Mouse (Mus musculus): ENCODE data around the gene Dennd4a. TPM values are rescaled to one million over a fixed set of nuclear protein-coding genes. Genes with fewer than 3 reads are reported as not detected.
A peak's percentile ranks its signal among the peaks of the same experiment; 100 is the strongest.
"Not testable (repeated sequence)": the region's sequence is repeated elsewhere in the genome, so short reads cannot be mapped to it uniquely, and the experiment has no call there.

The Dennd4a gene
- polyA plus RNA-seq, 1 experiment from 2014 or later, result 11.6 TPM

DNA sequence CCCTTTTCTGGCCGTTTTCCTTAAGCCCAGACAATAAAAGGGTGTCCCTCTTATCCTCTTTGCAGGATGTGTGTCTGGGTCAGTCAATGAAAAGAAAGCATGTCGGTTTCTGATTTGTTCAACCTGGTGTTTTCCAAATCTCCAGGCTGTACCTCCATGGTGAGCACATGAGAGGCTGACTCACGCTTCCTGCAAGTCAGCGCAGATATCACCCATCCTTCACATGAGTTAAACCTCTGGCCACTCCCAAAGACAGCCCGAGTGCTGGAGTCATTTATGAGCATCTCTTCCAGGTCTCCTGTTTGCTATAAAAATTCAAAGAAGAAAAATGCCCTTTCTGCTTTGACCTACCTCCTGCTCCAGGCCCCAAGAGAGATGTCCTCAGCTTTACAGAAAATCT, 5.3 kb upstream of the Dennd4a start:
- WGBS, result 83% methylated on average over 5 of the region's 5 CpGs
- Histone ChIP-seq H3K4me2 (ENCODE audit: low read length) (no peak overlapping the region), H3K27ac (ENCODE audit: low read length) (no peak overlapping the region), H3K4me1 (replicated peaks; ENCODE audit: control insufficient read depth, insufficient read depth, low read length) (no peaks in the 10 kb centered on the region; the same call in 1 of the 2 replicates), H3K9me3 (ENCODE audit: control insufficient read depth, low read length) (no peaks in the 10 kb centered on the region), H3K36me3 (ENCODE audit: control insufficient read depth, insufficient read depth) (no peaks in the 10 kb centered on the region), H3K27me3 (replicated peaks; ENCODE audit: control insufficient read depth, insufficient read depth, low read length) (no peaks in the 10 kb centered on the region), H3K9ac (replicated peaks; ENCODE audit: low read depth, low read length) (no peak overlapping the region), H3K4me3 (replicated peaks; ENCODE audit: low read length) (no peak overlapping the region)
- ATAC-seq, result no peak

DNA sequence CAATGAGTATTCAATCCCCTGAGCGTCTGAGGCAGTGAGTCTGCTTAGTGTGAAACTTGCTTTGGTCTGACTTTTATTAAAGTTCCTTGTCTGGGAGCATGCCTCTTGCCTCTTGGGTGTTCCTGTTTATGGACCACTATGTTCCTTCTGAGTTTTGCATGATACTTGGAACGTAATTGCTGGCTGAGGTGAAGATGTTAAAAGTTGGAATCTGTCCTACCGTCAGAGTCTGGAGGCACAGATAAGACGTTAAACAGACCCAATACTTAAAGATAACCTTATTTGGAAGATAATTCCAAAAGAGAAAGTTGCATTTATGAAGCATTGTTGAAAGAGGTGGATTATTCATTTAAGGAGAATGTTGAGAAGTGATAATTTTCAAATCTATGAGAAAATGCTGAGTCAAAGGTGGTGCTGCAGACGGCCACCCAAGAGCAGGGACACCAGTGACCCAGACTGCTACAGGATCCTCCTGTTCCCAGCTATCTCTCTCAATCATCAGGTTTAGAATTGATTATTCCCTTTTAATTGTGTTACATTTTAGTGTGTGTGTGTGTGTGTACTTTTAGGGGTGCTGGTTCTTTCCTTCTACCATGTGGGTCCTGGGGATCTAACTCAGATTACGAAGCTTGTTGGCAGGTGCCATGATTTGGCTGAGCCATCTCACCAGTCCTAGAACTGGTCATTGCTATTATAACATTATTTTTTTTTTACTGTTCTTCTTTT, 4.6 kb upstream of the Dennd4a start:
- Histone ChIP-seq H3K27me3 (replicated peaks; ENCODE audit: control insufficient read depth, insufficient read depth, low read length) (no peaks in the 10 kb centered on the region), H3K4me1 (replicated peaks; ENCODE audit: control insufficient read depth, insufficient read depth, low read length) (no peaks in the 10 kb centered on the region; the same call in 1 of the 2 replicates), H3K4me2 (ENCODE audit: low read length) (no peak overlapping the region), H3K9me3 (ENCODE audit: control insufficient read depth, low read length) (no peaks in the 10 kb centered on the region), H3K36me3 (ENCODE audit: control insufficient read depth, insufficient read depth) (no peaks in the 10 kb centered on the region), H3K27ac (ENCODE audit: low read length) (no peak overlapping the region), H3K4me3 (replicated peaks; ENCODE audit: low read length) (no peak overlapping the region), H3K9ac (replicated peaks; ENCODE audit: low read depth, low read length) (no peak overlapping the region)
- WGBS, result 80% methylated on average over 6 of the region's 6 CpGs
- ATAC-seq, result no peak

DNA sequence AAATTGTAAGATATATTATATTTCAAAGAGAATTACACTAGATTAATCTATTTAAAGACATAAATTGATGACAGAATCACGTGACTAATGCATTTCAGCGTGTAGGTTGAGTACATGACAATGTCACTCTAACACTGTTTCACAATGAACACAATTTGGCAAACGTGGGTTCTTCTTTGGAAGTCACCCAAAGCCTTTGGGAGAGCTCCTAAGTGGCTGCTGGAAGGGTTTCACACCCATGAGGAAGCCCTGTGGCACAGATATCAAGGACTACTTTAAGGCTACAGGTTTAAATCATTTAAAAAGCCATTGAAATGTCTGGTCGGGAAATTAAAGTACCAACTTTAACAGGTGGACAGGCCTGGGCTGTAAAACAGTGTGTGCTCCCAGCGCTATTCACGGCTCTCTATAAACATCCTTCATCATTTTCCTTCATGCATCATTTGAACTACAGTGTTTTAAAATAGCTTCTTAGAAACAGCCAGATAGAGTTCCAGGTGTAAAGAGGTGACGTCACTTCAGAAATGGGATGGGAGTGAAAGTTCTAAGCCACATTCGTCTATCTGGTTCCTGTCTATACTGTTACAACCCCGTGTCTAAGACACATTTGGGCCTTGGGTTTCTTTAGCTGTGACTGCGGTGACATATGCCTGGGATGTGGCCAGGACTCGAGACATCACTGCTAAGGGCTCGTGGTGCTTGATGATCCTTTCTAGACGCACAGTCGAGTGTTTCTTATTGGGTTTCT, 3.9 kb upstream of the Dennd4a start:
- Histone ChIP-seq H3K9me3 (ENCODE audit: control insufficient read depth, low read length) (no peaks in the 10 kb centered on the region), H3K9ac (replicated peaks; ENCODE audit: low read depth, low read length) (no peak overlapping the region), H3K27ac (ENCODE audit: low read length) (no peak overlapping the region), H3K27me3 (replicated peaks; ENCODE audit: control insufficient read depth, insufficient read depth, low read length) (no peaks in the 10 kb centered on the region), H3K4me2 (ENCODE audit: low read length) (no peak overlapping the region), H3K36me3 (ENCODE audit: control insufficient read depth, insufficient read depth) (no peaks in the 10 kb centered on the region), H3K4me3 (replicated peaks; ENCODE audit: low read length) (no peak overlapping the region), H3K4me1 (replicated peaks; ENCODE audit: control insufficient read depth, insufficient read depth, low read length) (peaks cover 2% of the 10 kb centered on the region)
- ATAC-seq, result no peak
- WGBS, result 73% methylated on average over 14 of the region's 14 CpGs

DNA sequence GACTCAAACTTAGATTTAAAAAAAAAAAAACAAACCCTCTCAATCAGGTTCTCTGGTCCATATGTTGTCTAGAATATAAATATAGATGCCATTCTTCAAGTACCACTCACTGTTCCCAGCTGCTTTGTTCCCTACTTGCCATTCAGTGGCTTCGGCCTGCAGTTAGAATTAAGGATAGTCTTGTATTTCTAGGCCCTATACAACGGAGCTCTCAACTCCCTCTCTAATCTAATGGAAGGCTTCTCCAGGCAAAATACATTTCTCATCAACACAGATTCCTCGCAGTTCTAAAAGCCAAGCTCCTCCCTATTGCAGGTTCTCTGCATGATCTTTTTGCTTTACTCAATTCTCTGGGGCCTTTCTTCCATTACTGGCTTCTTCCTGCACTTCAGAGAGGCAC, 1.3 kb upstream of the Dennd4a start:
- ATAC-seq, result no peak
- H3K4me1 ChIP-seq (replicated peaks; ENCODE audit: control insufficient read depth, insufficient read depth, low read length), result peaks cover 6% of the 10 kb centered on the region
- WGBS, result 69% methylated on average over 3 of the region's 3 CpGs
- H3K27me3 ChIP-seq (replicated peaks; ENCODE audit: control insufficient read depth, insufficient read depth, low read length), result no peaks in the 10 kb centered on the region
- no peak overlapping the region for H3K4me2 ChIP-seq (ENCODE audit: low read length)
- no peaks in the 10 kb centered on the region for H3K36me3 ChIP-seq (ENCODE audit: control insufficient read depth, insufficient read depth)
- H3K9ac ChIP-seq (replicated peaks; ENCODE audit: low read depth, low read length), result no peak overlapping the region
- no peak overlapping the region for H3K27ac ChIP-seq (ENCODE audit: low read length)
- H3K9me3 ChIP-seq (ENCODE audit: control insufficient read depth, low read length), result no peaks in the 10 kb centered on the region
- H3K4me3 ChIP-seq (replicated peaks; ENCODE audit: low read length), result no peak overlapping the region

DNA sequence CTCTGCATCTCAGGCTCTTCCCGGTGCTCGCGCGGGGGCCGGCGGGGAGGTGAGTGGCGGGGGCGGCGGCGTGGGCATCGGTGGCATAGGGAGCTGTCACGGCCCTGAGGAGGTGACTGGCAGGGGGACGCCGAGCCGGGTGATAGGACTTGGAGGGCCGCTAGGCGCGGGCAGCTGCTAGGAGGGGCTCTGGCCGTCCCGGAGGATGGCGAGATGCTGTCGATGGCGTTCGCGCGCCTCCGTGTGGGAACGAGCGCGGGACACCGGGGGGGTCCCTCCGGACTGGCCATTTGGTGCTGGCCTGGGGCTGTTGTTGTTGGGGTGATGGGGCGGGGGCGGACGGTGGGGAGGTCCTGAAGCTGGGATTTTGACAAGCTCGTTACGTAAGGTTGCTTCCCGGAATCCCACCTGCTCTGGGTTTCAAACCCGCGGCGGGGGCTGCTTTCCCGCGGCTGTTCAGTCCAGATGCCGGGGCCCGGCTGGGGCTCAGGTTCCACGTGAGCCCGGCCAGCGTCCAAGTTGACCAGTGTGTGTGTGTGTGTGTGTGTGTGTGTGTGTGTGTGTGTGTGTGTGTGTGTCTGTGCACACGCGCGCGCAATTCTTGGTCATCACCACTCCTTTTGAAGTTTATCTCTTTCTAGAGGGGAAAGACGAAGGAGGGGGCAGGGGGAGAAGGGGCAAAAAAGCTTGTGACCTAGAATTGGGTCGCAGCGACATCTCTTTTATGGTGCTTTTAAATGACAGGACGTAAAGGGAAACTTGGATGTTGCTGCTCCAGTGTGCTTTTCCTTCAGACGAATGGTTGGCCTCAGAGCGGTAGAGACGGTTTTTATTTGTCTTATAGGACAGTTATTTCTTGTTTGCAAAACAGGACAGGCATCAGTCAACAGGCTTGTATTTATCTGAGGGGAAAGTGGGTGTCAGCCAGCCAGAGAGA, 666 bp downstream of the Dennd4a start:
- peak overlapping the region; percentile 89 for H3K4me3 ChIP-seq (replicated peaks; ENCODE audit: low read length)
- peak; percentile 80 for ATAC-seq
- H3K9ac ChIP-seq (replicated peaks; ENCODE audit: low read depth, low read length), result peak overlapping the region; percentile 88
- peaks cover 6% of the 10 kb centered on the region for H3K4me1 ChIP-seq (replicated peaks; ENCODE audit: control insufficient read depth, insufficient read depth, low read length)
- H3K4me2 ChIP-seq (ENCODE audit: low read length), result peak overlapping the region; percentile 67
- no peaks in the 10 kb centered on the region for H3K9me3 ChIP-seq (ENCODE audit: control insufficient read depth, low read length)
- WGBS, result under 1% methylated on average over 52 of the region's 59 CpGs
- peak overlapping the region; percentile 98 for H3K27ac ChIP-seq (ENCODE audit: low read length)
- no peaks in the 10 kb centered on the region for H3K27me3 ChIP-seq (replicated peaks; ENCODE audit: control insufficient read depth, insufficient read depth, low read length)
- no peaks in the 10 kb centered on the region for H3K36me3 ChIP-seq (ENCODE audit: control insufficient read depth, insufficient read depth)

DNA sequence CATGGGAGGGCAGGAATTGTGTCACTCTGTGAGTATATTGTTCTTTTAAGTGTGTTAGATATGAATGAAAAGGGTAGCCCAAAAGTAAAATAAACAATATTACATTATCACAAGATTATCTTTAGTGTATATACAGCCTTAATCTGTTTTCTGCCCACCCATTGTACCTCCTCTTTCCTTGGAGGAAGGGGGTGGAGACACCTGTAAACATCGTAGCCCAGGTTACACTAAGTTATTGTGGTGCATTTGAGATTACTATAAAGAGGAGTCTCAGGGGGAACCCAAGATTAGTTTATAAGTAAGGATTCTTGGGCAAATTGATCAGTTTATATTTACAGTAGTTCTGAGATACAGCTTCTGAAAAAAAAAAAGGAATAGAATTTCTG, 1.3 kb downstream of the Dennd4a start:
- Histone ChIP-seq H3K36me3 (ENCODE audit: control insufficient read depth, insufficient read depth) (no peaks in the 10 kb centered on the region), H3K4me2 (ENCODE audit: low read length) (peak overlapping the region; percentile 67), H3K9ac (replicated peaks; ENCODE audit: low read depth, low read length) (peak overlapping the region; percentile 88; the same call in 1 of the 2 replicates), H3K4me1 (replicated peaks; ENCODE audit: control insufficient read depth, insufficient read depth, low read length) (peaks cover 6% of the 10 kb centered on the region), H3K27me3 (replicated peaks; ENCODE audit: control insufficient read depth, insufficient read depth, low read length) (no peaks in the 10 kb centered on the region), H3K4me3 (replicated peaks; ENCODE audit: low read length) (peak overlapping the region; percentile 89), H3K27ac (ENCODE audit: low read length) (no peak overlapping the region), H3K9me3 (ENCODE audit: control insufficient read depth, low read length) (no peaks in the 10 kb centered on the region)
- ATAC-seq, result no peak
- WGBS, result 22% methylated on average over 1 of the region's 1 CpGs

DNA sequence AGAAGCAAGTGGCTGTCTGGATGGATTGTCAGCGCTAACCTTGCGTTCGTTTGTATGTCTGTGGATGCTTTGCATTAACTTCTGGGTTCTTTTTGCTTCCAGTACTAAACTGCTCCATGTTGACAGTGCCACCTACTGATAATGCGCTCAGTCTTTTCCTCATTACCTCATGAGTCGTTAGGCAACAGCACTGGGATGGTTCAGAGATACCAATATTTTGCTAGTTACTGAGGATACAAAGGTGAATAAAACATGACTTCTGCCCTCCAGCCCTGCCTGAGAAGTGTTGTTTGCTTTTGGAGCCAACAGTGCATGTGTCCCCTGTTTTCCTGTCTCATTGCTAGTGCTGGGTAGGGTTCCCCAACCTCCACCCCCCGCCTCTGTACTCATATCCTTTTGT, 3.1 kb downstream of the Dennd4a start:
- Histone ChIP-seq H3K4me2 (ENCODE audit: low read length) (no peak overlapping the region), H3K9ac (replicated peaks; ENCODE audit: low read depth, low read length) (no peak overlapping the region), H3K4me3 (replicated peaks; ENCODE audit: low read length) (no peak overlapping the region), H3K9me3 (ENCODE audit: control insufficient read depth, low read length) (no peaks in the 10 kb centered on the region), H3K27ac (ENCODE audit: low read length) (no peak overlapping the region), H3K36me3 (ENCODE audit: control insufficient read depth, insufficient read depth) (no peaks in the 10 kb centered on the region), H3K4me1 (replicated peaks; ENCODE audit: control insufficient read depth, insufficient read depth, low read length) (peaks cover 6% of the 10 kb centered on the region), H3K27me3 (replicated peaks; ENCODE audit: control insufficient read depth, insufficient read depth, low read length) (no peaks in the 10 kb centered on the region)
- ATAC-seq, result no peak
- 72% methylated on average over 6 of the region's 6 CpGs for WGBS

DNA sequence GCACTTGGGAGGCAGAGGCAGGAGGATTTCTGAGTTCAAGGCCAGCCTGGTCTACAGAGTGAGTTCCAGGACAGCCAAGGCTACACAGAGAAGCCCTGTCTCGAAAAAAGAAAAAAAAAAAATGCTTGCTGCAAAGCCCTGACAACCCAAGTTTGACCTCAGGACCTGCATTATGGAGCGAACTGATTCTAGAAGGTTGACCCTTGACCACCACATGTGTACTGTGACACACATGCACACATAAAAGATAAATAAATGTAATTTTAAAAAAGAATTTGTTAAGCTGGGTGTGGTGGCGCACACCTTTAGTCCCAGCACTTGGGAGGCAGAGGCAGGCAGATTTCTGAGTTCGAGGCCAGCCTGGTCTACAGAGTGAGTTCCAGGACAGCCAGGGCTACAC, 8.5 kb downstream of the Dennd4a start:
- not testable (repeated sequence) for ATAC-seq; H3K27ac ChIP-seq (ENCODE audit: low read length); H3K9me3 ChIP-seq (ENCODE audit: control insufficient read depth, low read length); H3K4me1 ChIP-seq (replicated peaks; ENCODE audit: control insufficient read depth, insufficient read depth, low read length); H3K9ac ChIP-seq (replicated peaks; ENCODE audit: low read depth, low read length); H3K4me2 ChIP-seq (ENCODE audit: low read length); H3K27me3 ChIP-seq (replicated peaks; ENCODE audit: control insufficient read depth, insufficient read depth, low read length); H3K4me3 ChIP-seq (replicated peaks; ENCODE audit: low read length); H3K36me3 ChIP-seq (ENCODE audit: control insufficient read depth, insufficient read depth)
- WGBS, result 90% methylated on average over 4 of the region's 4 CpGs

Data from forebrain, embryonic 16.5 days (tissue).